Mouse (Mus musculus): Measurements from ENCODE around the gene Sh3rf1. TPM values are rescaled to one million over a fixed set of nuclear protein-coding genes. Genes with fewer than 3 reads are reported as not detected.
A peak's percentile ranks its signal among the peaks of the same experiment; 100 is the strongest.

The Sh3rf1 gene
- polyA plus RNA-seq, 1 experiment from 2014 or later: 38.4 TPM

GRCm38 (mm10) chr8:61272838-61273237 lies 49.2 kb downstream of the Sh3rf1 start:
- Histone ChIP-seq H3K36me3 (ENCODE audit: control insufficient read depth, insufficient read depth, low read length) (no peaks in the 10 kb centered on the region), H3K4me1 (ENCODE audit: control insufficient read depth, insufficient read depth, low read length) (peaks cover 16% of the 10 kb centered on the region), H3K27ac (replicated peaks; ENCODE audit: low read depth, low read length) (no peak overlapping the region), H3K9me3 (ENCODE audit: control insufficient read depth, low read length) (no peaks in the 10 kb centered on the region), H3K9ac (replicated peaks; ENCODE audit: low read length) (no peak overlapping the region), H3K27me3 (ENCODE audit: control insufficient read depth, insufficient read depth, low read length) (no peaks in the 10 kb centered on the region), H3K4me3 (replicated peaks; ENCODE audit: low read depth, low read length) (no peak overlapping the region), H3K4me2 (ENCODE audit: low read length) (no peak overlapping the region)
- no peak for ATAC-seq (ENCODE audit: low FRiP score, low TSS enrichment)
- no peak for DNase-seq
- 80% methylated on average over 3 of the region's 3 CpGs for WGBS

GRCm38 (mm10) chr8:61273307-61274221 lies 49.9 kb downstream of the Sh3rf1 start:
- Histone ChIP-seq H3K4me2 (ENCODE audit: low read length) (no peak overlapping the region), H3K9ac (replicated peaks; ENCODE audit: low read length) (no peak overlapping the region), H3K9me3 (ENCODE audit: control insufficient read depth, low read length) (no peaks in the 10 kb centered on the region), H3K27me3 (ENCODE audit: control insufficient read depth, insufficient read depth, low read length) (no peaks in the 10 kb centered on the region), H3K4me3 (replicated peaks; ENCODE audit: low read depth, low read length) (no peak overlapping the region), H3K27ac (replicated peaks; ENCODE audit: low read depth, low read length) (no peak overlapping the region), H3K4me1 (ENCODE audit: control insufficient read depth, insufficient read depth, low read length) (peaks cover 16% of the 10 kb centered on the region), H3K36me3 (ENCODE audit: control insufficient read depth, insufficient read depth, low read length) (no peaks in the 10 kb centered on the region)
- no peak for DNase-seq
- 86% methylated on average over 17 of the region's 17 CpGs for WGBS
- no peak for ATAC-seq (ENCODE audit: low FRiP score, low TSS enrichment)

DNA sequence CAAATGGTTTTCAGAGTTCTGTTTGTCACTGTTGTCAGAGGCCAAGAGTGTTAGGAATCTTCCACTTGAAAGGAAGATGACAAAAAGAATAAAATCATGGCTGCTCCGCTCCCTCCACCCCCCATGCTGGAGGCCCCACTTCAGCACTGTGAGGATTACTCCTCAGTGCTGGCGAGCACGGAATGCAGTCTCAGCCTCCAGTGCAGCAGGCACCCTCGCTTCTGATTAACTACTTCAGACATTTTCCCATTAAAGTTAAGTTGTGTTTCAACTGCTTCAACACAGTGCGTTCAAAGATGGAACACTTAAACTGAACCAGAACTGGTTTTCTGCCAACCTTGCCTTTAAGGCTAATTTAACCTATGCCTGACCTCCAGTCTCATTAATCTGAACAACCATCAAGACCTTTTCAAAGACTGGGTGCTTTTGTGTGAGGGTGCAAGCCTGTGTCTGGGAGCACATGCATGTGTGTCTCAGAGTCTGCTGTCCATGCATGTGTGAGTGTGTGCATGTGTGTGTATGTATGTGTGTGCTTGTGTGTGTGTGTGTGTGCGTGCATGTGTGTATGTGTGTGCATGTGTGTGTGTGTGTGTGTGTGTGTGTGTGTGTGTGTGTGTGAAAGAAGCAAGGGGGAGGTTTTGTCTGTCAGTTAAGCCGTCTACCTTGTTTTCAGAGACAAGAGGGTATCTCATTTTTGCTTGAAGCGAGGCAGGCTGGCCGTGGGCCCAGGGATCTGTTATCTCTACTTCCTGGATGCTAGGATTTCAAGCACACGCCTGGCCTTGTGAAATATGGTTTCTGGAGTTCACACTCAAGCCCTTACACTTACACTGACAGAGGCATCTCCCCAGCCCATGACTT lies 51.2 kb downstream of the Sh3rf1 start:
- no peaks in the 10 kb centered on the region for H3K27me3 ChIP-seq (ENCODE audit: control insufficient read depth, insufficient read depth, low read length)
- H3K9ac ChIP-seq (replicated peaks; ENCODE audit: low read length): no peak overlapping the region
- H3K4me1 ChIP-seq (ENCODE audit: control insufficient read depth, insufficient read depth, low read length): peaks cover 16% of the 10 kb centered on the region
- 0 out of 2 replicates have a peak overlapping the region, but pooled peaks have one; percentile 38 for H3K27ac ChIP-seq (replicated peaks; ENCODE audit: low read depth, low read length)
- no peaks in the 10 kb centered on the region for H3K36me3 ChIP-seq (ENCODE audit: control insufficient read depth, insufficient read depth, low read length)
- H3K9me3 ChIP-seq (ENCODE audit: control insufficient read depth, low read length): no peaks in the 10 kb centered on the region
- DNase-seq (no peak), ATAC-seq (ENCODE audit: low FRiP score, low TSS enrichment) (no peak)
- no peak overlapping the region for H3K4me2 ChIP-seq (ENCODE audit: low read length)
- 44% methylated on average over 10 of the region's 10 CpGs for WGBS
- no peak overlapping the region for H3K4me3 ChIP-seq (replicated peaks; ENCODE audit: low read depth, low read length)

DNA sequence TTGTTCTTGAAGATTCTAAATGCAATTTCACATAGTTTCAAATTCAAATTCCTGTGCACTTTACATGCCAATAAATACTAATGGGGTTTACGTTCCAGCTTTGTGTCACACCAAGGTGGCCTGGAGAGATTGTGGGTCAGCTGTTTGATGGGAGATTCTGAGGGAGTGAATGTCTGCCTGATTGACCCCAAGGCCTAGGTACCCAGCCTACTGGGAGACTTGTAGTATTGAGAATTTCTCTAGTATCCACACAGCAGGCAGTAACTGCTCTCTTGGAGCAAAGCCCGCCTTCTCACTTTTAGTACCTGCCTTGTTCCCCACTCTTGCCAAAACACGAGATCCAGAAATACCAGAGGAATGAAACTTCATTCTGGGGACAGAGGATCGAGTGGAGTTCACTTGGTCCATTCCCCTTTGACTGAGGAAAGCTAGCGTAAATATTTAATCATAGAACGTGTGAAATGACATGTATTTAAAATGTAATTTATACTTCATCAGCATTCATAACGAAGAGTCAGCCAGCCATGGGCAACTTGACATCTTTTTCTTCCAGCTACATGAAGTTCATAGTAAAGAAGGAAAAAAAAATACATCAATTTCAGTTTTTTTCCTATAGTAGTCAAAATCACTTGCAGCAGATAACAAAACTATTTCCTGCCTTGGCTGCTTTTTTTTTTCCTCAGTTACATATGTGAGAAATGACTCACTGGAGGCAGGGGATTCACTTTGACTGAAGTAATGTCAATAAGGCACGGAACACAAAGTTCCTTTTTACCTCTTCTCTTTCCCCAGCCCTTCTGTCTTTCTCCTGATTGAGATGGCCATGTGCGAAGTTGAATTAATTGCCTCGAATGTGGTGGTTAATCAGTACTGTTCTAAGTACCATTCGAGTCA lies 52.0 kb downstream of the Sh3rf1 start:
- no peak for ATAC-seq (ENCODE audit: low FRiP score, low TSS enrichment)
- Histone ChIP-seq H3K27me3 (ENCODE audit: control insufficient read depth, insufficient read depth, low read length) (no peaks in the 10 kb centered on the region), H3K9me3 (ENCODE audit: control insufficient read depth, low read length) (no peaks in the 10 kb centered on the region), H3K4me3 (replicated peaks; ENCODE audit: low read depth, low read length) (no peak overlapping the region), H3K4me2 (ENCODE audit: low read length) (no peak overlapping the region), H3K9ac (replicated peaks; ENCODE audit: low read length) (no peak overlapping the region), H3K27ac (replicated peaks; ENCODE audit: low read depth, low read length) (no peak overlapping the region), H3K4me1 (ENCODE audit: control insufficient read depth, insufficient read depth, low read length) (peaks cover 11% of the 10 kb centered on the region), H3K36me3 (ENCODE audit: control insufficient read depth, insufficient read depth, low read length) (no peaks in the 10 kb centered on the region)
- 79% methylated on average over 11 of the region's 11 CpGs for WGBS
- DNase-seq: no peak

- H3K4me3 ChIP-seq (replicated peaks; ENCODE audit: low read depth, low read length): no peak overlapping the region
- ATAC-seq (ENCODE audit: low FRiP score, low TSS enrichment) (no peak), DNase-seq (no peak)
- H3K9ac ChIP-seq (replicated peaks; ENCODE audit: low read length): no peak overlapping the region
- no peaks in the 10 kb centered on the region for H3K9me3 ChIP-seq (ENCODE audit: control insufficient read depth, low read length)
- no peak overlapping the region for H3K27ac ChIP-seq (replicated peaks; ENCODE audit: low read depth, low read length)
- no peak overlapping the region for H3K4me2 ChIP-seq (ENCODE audit: low read length)
- no peaks in the 10 kb centered on the region for H3K27me3 ChIP-seq (ENCODE audit: control insufficient read depth, insufficient read depth, low read length)
- WGBS: 83% methylated on average over 5 of the region's 5 CpGs
- H3K4me1 ChIP-seq (ENCODE audit: control insufficient read depth, insufficient read depth, low read length): peaks cover 11% of the 10 kb centered on the region
- no peaks in the 10 kb centered on the region for H3K36me3 ChIP-seq (ENCODE audit: control insufficient read depth, insufficient read depth, low read length)
Measured at GRCm38 (mm10) chr8:61276397-61276796, 52.7 kb downstream of the Sh3rf1 start.

DNA sequence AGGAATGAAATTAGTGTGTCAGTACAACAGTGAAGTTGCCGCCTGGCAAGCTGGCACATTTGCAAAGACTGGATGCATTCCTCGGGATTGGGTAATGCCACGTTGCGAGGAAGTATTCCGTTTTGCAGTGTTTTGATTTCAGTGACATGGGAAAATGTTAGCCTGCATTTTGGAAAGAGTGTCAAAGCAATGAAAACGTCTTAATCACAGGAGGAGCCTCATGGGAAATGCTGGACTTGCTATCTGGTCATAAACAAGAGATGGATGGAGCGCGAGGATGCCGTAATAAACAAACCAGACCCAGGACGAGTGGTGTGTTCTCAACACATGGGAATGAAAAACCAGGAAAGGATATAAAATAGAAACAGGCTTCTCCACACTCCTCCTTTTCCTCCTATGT lies 55.4 kb downstream of the Sh3rf1 start:
- no peaks in the 10 kb centered on the region for H3K9me3 ChIP-seq (ENCODE audit: control insufficient read depth, low read length)

GRCm38 (mm10) chr8:61282303-61283168 lies 58.9 kb downstream of the Sh3rf1 start:
- ATAC-seq (ENCODE audit: low FRiP score, low TSS enrichment) (no peak), DNase-seq (no peak)
- Histone ChIP-seq H3K4me3 (replicated peaks; ENCODE audit: low read depth, low read length) (no peak overlapping the region), H3K27me3 (ENCODE audit: control insufficient read depth, insufficient read depth, low read length) (no peaks in the 10 kb centered on the region), H3K9ac (replicated peaks; ENCODE audit: low read length) (no peak overlapping the region), H3K27ac (replicated peaks; ENCODE audit: low read depth, low read length) (no peak overlapping the region), H3K4me1 (ENCODE audit: control insufficient read depth, insufficient read depth, low read length) (no peaks in the 10 kb centered on the region; the same call in 1 of the 2 replicates), H3K9me3 (ENCODE audit: control insufficient read depth, low read length) (no peaks in the 10 kb centered on the region), H3K4me2 (ENCODE audit: low read length) (no peak overlapping the region), H3K36me3 (ENCODE audit: control insufficient read depth, insufficient read depth, low read length) (no peaks in the 10 kb centered on the region)
- WGBS: 37% methylated on average over 10 of the region's 10 CpGs

More for the DNA sequence above, 55.4 kb downstream of the Sh3rf1 start:
- no peaks in the 10 kb centered on the region for H3K27me3 ChIP-seq (ENCODE audit: control insufficient read depth, insufficient read depth, low read length)
- no peaks in the 10 kb centered on the region for H3K36me3 ChIP-seq (ENCODE audit: control insufficient read depth, insufficient read depth, low read length)
- no peak overlapping the region for H3K27ac ChIP-seq (replicated peaks; ENCODE audit: low read depth, low read length)
- H3K4me1 ChIP-seq (ENCODE audit: control insufficient read depth, insufficient read depth, low read length): peaks cover 11% of the 10 kb centered on the region
- 96% methylated on average over 10 of the region's 10 CpGs for WGBS
- no peak overlapping the region for H3K9ac ChIP-seq (replicated peaks; ENCODE audit: low read length)
- no peak overlapping the region for H3K4me2 ChIP-seq (ENCODE audit: low read length)
- no peak overlapping the region for H3K4me3 ChIP-seq (replicated peaks; ENCODE audit: low read depth, low read length)
- DNase-seq (no peak), ATAC-seq (ENCODE audit: low FRiP score, low TSS enrichment) (no peak)
